Mouse (Mus musculus): ENCODE data around the gene Gm5142. TPM values are rescaled to one million over a fixed set of nuclear protein-coding genes. Genes with fewer than 3 reads are reported as not detected.

Gene Gm5142
- not detected for polyA plus RNA-seq (2012; fragmentation: generic; extraction: Trizol)
- long read RNA-seq, experiment 1 = 0 reads
- long read RNA-seq, experiment 2 = 0 reads

DNA sequence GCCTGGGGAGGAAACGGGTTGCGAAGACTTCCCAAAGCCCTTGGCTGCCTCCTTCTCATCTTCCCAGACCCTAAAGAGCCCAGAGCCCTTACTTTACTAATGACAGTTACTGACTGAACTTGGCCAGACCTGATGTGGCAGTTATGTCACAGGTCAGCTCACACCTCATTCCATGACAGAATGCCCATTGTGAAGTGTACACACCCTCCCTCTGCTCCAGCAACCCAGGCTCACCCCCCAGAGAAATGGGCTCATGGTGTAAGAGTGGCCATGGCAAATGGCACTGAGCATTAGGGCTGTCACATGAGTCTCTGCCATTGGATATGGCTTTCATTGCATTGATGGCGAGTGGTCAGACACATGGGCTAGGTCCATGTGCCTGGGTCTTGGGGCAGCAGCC, at the start of gene Gm5142:
Gene Gm5142 (minus strand): TSS at position 101 of the 400 bp plus-strand sequence.
- H3K4me3 ChIP-seq (ENCODE audit: insufficient read depth, poor library complexity, severe bottlenecking) = no peak within 1 kb of the TSS
- H3K36me3 ChIP-seq (ENCODE audit: control insufficient read depth, insufficient read depth) = no peaks in the 10 kb centered on the region
- no peaks in the 10 kb centered on the region for H3K27me3 ChIP-seq (ENCODE audit: control insufficient read depth, insufficient read depth, insufficient read length)
- H3ac ChIP-seq (ENCODE audit: control insufficient read depth, insufficient read length, low read depth) = no peak within 1 kb of the TSS
- no peaks in the 10 kb centered on the region for H3K79me3 ChIP-seq (ENCODE audit: low read depth)
- TF ChIP-seq MAX (IDR thresholded peaks at IDR 0.05) (no peak), MYOD1 (IDR thresholded peaks at IDR 0.05; ENCODE audit: control insufficient read depth, insufficient read length, low read depth) (no peak), USF1 (IDR thresholded peaks at IDR 0.05; ENCODE audit: low read depth) (no peak), CTCF (IDR thresholded peaks at IDR 0.05; ENCODE audit: control insufficient read depth, insufficient read depth, insufficient read length) (no peak), MYOG (IDR thresholded peaks at IDR 0.05; ENCODE audit: control insufficient read depth, extremely low read depth, insufficient read length) (no peak), FOSL1 (IDR thresholded peaks at IDR 0.05; ENCODE audit: insufficient read depth, low read length, poor library complexity, severe bottlenecking) (no peak), CEBPB (IDR thresholded peaks at IDR 0.05; ENCODE audit: low read depth) (no peak)
- no peaks in the 10 kb centered on the region for H3K79me2 ChIP-seq (ENCODE audit: control insufficient read depth, insufficient read depth)

DNA sequence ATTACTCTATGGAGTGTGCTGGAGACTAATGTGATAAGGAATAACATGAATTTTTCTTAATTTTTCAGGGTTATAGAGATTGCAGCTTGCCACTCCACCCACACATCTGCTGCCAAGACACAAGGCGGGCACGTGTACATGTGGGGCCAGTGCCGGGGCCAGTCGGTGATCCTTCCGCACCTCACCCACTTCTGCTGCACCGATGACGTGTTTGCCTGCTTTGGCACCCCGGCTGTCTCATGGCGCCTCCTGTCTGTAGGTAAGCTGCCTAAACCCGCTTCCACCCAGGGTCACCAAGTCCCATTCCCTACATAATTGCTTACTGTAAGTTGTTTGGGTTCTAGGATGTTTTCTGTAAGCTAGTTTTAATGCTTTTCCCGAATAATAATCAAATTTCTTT, 47.7 kb upstream of the Gm5142 start:
- Histone ChIP-seq H3ac (ENCODE audit: control insufficient read depth, insufficient read length, low read depth) (no peak overlapping the region), H3K4me3 (ENCODE audit: insufficient read depth, poor library complexity, severe bottlenecking) (no peak overlapping the region), H3K36me3 (ENCODE audit: control insufficient read depth, insufficient read depth) (peaks cover 69% of the 10 kb centered on the region), H3K79me2 (ENCODE audit: control insufficient read depth, insufficient read depth) (no peaks in the 10 kb centered on the region), H3K27me3 (ENCODE audit: control insufficient read depth, insufficient read depth, insufficient read length) (no peaks in the 10 kb centered on the region), H3K79me3 (ENCODE audit: low read depth) (no peaks in the 10 kb centered on the region)
- no peak for TF ChIP-seq MYOG (IDR thresholded peaks at IDR 0.05; ENCODE audit: control insufficient read depth, extremely low read depth, insufficient read length)
- TF ChIP-seq USF1 (IDR thresholded peaks at IDR 0.05; ENCODE audit: low read depth) = no peak
- TF ChIP-seq MYOD1 (IDR thresholded peaks at IDR 0.05; ENCODE audit: control insufficient read depth, insufficient read length, low read depth) = no peak
- no peak for TF ChIP-seq CTCF (IDR thresholded peaks at IDR 0.05; ENCODE audit: control insufficient read depth, insufficient read depth, insufficient read length)

DNA sequence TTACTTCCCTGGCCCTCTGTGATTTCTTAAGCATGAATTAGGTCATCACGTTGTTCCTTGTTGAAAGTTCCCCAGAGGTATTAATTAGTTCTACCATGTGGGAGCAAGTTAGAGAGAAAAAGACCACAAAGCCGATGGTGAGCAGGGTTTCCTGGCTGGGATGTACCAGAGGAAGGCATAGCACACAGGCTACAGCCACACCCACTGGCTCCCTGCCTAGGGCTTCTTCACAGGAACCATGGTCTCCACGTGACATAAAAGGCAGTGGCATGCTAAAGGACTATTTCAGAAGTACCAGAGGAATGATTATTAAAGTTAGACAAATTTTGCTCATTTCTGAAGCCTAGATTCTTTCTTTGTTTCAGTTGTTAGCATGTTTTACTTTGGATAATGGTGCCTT, 40.7 kb upstream of the Gm5142 start:
- Histone ChIP-seq H3K4me3 (ENCODE audit: insufficient read depth, poor library complexity, severe bottlenecking) (no peak overlapping the region), H3K36me3 (ENCODE audit: control insufficient read depth, insufficient read depth) (peaks cover 43% of the 10 kb centered on the region)
- TF ChIP-seq MYOD1 (IDR thresholded peaks at IDR 0.05; ENCODE audit: control insufficient read depth, insufficient read length, low read depth) = no peak
- no peak for TF ChIP-seq FOSL1 (IDR thresholded peaks at IDR 0.05; ENCODE audit: insufficient read depth, low read length, poor library complexity, severe bottlenecking)
- TF ChIP-seq MYOG (IDR thresholded peaks at IDR 0.05; ENCODE audit: control insufficient read depth, extremely low read depth, insufficient read length) = no peak
- TF ChIP-seq MAX (IDR thresholded peaks at IDR 0.05) = no peak
- no peak for TF ChIP-seq CTCF (IDR thresholded peaks at IDR 0.05; ENCODE audit: control insufficient read depth, insufficient read depth, insufficient read length)
- no peak for TF ChIP-seq USF1 (IDR thresholded peaks at IDR 0.05; ENCODE audit: low read depth)
- TF ChIP-seq CEBPB (IDR thresholded peaks at IDR 0.05; ENCODE audit: low read depth) = no peak

DNA sequence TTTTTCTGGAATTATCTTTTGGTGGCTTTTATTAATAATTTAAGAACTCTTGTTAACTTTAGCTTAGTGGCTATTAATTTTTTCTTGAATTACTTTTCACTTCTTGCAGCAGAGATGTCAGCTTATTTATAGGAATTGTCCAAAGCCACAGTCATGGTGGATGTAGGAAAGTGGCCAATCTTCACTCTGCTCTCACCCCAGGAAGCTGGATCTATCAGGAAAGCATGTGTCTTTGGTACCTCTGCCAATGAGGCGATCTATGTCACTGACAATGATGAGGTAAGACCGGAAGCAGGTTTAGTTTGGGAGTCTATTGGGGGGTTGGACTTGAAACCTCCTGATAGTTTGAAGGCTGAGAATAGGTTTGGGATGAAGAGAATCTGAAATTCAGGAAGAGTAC, 31.3 kb upstream of the Gm5142 start:
- Histone ChIP-seq H3K79me3 (ENCODE audit: low read depth) (peaks cover 22% of the 10 kb centered on the region), H3K36me3 (ENCODE audit: control insufficient read depth, insufficient read depth) (peaks cover 20% of the 10 kb centered on the region), H3K4me3 (ENCODE audit: insufficient read depth, poor library complexity, severe bottlenecking) (no peak overlapping the region), H3ac (ENCODE audit: control insufficient read depth, insufficient read length, low read depth) (no peak overlapping the region), H3K79me2 (ENCODE audit: control insufficient read depth, insufficient read depth) (peaks cover 46% of the 10 kb centered on the region), H3K27me3 (ENCODE audit: control insufficient read depth, insufficient read depth, insufficient read length) (no peaks in the 10 kb centered on the region)
- TF ChIP-seq USF1 (IDR thresholded peaks at IDR 0.05; ENCODE audit: low read depth) (no peak), MYOD1 (IDR thresholded peaks at IDR 0.05; ENCODE audit: control insufficient read depth, insufficient read length, low read depth) (no peak), FOSL1 (IDR thresholded peaks at IDR 0.05; ENCODE audit: insufficient read depth, low read length, poor library complexity, severe bottlenecking) (no peak), MYOG (IDR thresholded peaks at IDR 0.05; ENCODE audit: control insufficient read depth, extremely low read depth, insufficient read length) (no peak), MAX (IDR thresholded peaks at IDR 0.05) (no peak), CEBPB (IDR thresholded peaks at IDR 0.05; ENCODE audit: low read depth) (no peak), CTCF (IDR thresholded peaks at IDR 0.05; ENCODE audit: control insufficient read depth, insufficient read depth, insufficient read length) (no peak)

More for the DNA sequence above, 40.7 kb upstream of the Gm5142 start:
- Histone ChIP-seq H3K79me3 (ENCODE audit: low read depth) (no peaks in the 10 kb centered on the region), H3ac (ENCODE audit: control insufficient read depth, insufficient read length, low read depth) (no peak overlapping the region), H3K79me2 (ENCODE audit: control insufficient read depth, insufficient read depth) (no peaks in the 10 kb centered on the region), H3K27me3 (ENCODE audit: control insufficient read depth, insufficient read depth, insufficient read length) (no peaks in the 10 kb centered on the region)

DNA sequence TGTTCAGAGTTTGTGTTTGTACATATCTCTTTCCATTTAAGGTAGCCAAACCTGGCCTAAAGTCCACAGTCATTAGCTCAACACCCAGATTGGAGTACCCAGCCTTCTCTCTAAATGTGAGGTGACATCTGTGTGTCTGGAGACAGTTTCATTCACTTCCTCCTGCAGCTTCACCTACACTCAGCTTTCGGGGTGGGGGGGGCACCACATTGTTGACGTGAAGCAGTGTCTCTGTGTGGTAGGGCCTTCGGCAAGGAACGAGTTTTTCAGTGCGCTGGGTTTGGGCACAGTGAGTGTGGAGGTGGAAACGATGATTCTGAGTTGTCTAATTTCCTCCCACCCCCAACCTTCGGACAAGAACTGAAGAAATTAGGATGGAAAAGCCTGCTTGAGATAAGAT, 30.5 kb upstream of the Gm5142 start:
- no peak overlapping the region for H3ac ChIP-seq (ENCODE audit: control insufficient read depth, insufficient read length, low read depth)
- TF ChIP-seq MYOG (IDR thresholded peaks at IDR 0.05; ENCODE audit: control insufficient read depth, extremely low read depth, insufficient read length) (no peak), CEBPB (IDR thresholded peaks at IDR 0.05; ENCODE audit: low read depth) (no peak), CTCF (IDR thresholded peaks at IDR 0.05; ENCODE audit: control insufficient read depth, insufficient read depth, insufficient read length) (no peak), MAX (IDR thresholded peaks at IDR 0.05) (no peak), FOSL1 (IDR thresholded peaks at IDR 0.05; ENCODE audit: insufficient read depth, low read length, poor library complexity, severe bottlenecking) (no peak), USF1 (IDR thresholded peaks at IDR 0.05; ENCODE audit: low read depth) (no peak)
- H3K79me2 ChIP-seq (ENCODE audit: control insufficient read depth, insufficient read depth) = peaks cover 54% of the 10 kb centered on the region
- peaks cover 25% of the 10 kb centered on the region for H3K79me3 ChIP-seq (ENCODE audit: low read depth)
- H3K36me3 ChIP-seq (ENCODE audit: control insufficient read depth, insufficient read depth) = peaks cover 15% of the 10 kb centered on the region
- no peaks in the 10 kb centered on the region for H3K27me3 ChIP-seq (ENCODE audit: control insufficient read depth, insufficient read depth, insufficient read length)
- no peak overlapping the region for H3K4me3 ChIP-seq (ENCODE audit: insufficient read depth, poor library complexity, severe bottlenecking)

Data from C2C12 (cell line).